Mouse (Mus musculus): Measurements from ENCODE around the gene Plppr2.

DNA sequence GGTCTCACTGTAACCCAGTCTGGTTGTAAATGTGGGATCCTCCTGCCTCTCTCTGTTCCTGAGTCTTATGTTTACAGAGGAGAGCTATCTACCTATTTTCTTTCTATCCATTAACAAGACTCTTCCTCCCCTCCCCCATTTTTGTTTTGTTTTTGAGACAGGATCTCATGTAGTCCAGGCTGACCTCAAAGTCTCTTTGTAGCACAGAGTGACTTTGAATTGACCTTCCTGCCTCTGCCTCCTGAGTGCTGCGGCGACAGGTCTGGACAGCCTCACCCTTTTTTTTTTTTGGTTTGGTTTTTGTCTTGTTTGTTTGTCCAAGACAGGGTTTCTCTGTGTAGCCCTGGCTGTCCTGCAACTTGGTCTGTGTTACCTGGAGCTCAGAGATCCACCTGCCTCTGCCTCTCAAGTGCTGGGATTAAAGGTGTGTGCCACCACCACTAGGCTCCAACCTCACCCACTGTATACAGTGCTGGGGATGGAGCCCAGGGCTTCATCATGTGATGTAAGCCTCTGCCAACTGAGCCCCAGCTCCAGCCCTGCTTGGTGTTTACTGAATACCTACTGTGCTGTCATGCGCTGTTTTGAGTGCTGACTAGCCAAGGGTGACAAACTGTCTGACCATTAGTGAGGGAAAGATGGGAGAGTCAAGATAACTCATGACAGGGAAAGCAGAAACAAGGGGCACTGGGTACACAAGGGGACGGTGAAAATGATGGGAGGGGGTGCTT lies 41.7 kb downstream of the Plppr2 start:
- no peak for TF ChIP-seq CTCF (IDR thresholded peaks at IDR 0.05; ENCODE audit: low read depth)
- no peak for TF ChIP-seq EP300 (IDR thresholded peaks at IDR 0.05; ENCODE audit: low read depth)

Measured in liver, embryonic 14.5 days (tissue).